Mouse (Mus musculus) kidney, adult 2 months (tissue): ENCODE measurements around the gene Tmc6.

Experiments
- CTCF ChIP-seq: fragments of 200-500 bp; conservative IDR thresholded peaks from 2 replicates; pipeline ENCODE4 v1.5.1; 2011; ENCODE audit warnings: low read depth, mild to moderate bottlenecking, control low read depth, low read length, moderate library complexity, mixed read lengths; ENCODE audit not compliant: insufficient read depth, insufficient read length
- POLR2A ChIP-seq: fragments of 200-500 bp; IDR thresholded peaks from one replicate; pipeline ENCODE4 v1.6.1; 2011; ENCODE audit warnings: low read depth, low read length, control low read depth

DNA sequence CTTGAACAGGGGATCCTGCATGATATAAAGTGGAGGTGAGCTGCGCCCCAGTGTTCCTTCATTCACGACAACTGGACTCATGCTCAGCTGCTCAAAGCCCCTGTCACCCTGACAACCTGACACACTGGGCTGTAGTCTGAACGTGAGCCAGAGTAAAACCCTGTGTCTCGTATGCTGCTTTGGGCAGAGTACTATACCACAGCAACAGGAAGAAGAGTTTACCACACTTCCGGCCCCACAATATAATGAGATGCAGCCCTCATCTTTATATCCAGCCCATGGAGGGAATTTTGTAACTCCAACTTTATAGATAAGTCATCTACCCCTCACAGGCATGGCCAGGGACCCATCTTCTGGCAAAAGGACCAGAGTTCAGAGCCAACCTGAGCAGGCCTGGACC, 4.9 kb downstream of the Tmc6 start:
- TF ChIP-seq CTCF = no peak
- TF ChIP-seq POLR2A = no peak
